Mouse (Mus musculus) lung, postnatal 0 days (tissue): Measurements from ENCODE around the gene Tmem235.

ENCODE experiments used
- CTCF ChIP-seq: IDR thresholded peaks from 2 replicates; pipeline ENCODE4 v1.5.1; 2016; ENCODE audit warnings: antibody characterized with exemption, mild to moderate bottlenecking
- EP300 ChIP-seq: IDR thresholded peaks from 2 replicates; pipeline ENCODE4 v1.6.1; 2016; ENCODE audit warnings: antibody characterized with exemption, mild to moderate bottlenecking, control low read depth

GRCm38 (mm10) chr11:117834086-117834485 lies 26.5 kb upstream of the Tmem235 start:
- TF ChIP-seq CTCF (no peak), EP300 (no peak)
